Mouse (Mus musculus) B cell, adult 2 months (primary cell): ENCODE measurements at regions not wholly inside any gene's neighbourhood (a gene's known extent, or its start where the extent isn't known, plus 50 kb on each side); places are given as distances from the start of the nearest gene placed in this dataset.

Experiments used
- DNase-seq, 2 experiments: peaks; one replicate each; pipeline ENCODE4 v3.0.0; 2022

DNA sequence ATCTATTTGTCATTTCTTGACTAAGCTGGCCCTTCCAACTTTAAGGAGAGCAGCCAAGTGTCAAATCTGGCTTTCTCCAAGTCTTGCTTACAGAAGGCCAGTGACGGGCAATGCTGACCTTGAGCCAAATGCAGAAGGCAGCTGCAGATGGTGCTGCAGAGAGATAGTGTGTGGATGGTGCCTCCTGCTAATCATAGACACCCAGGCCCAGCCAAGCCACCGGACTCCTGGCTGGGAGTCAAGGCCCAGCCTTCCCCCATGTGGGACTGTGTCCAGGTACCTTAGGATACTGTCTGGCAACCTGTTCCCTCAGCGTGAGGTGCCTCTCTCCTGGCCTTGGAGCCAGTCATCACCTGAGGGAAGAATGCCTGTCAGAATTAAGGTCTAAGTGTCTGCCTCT, 319.3 kb downstream of the En1 start:
- no peak for DNase-seq

GRCm38 (mm10) chr1:120925271-120925670, 323.1 kb downstream of the En1 start:
- no peak for DNase-seq

- no peak for DNase-seq
Observed at GRCm38 (mm10) chr1:120930141-120930540, 327.9 kb downstream of the En1 start.

DNA sequence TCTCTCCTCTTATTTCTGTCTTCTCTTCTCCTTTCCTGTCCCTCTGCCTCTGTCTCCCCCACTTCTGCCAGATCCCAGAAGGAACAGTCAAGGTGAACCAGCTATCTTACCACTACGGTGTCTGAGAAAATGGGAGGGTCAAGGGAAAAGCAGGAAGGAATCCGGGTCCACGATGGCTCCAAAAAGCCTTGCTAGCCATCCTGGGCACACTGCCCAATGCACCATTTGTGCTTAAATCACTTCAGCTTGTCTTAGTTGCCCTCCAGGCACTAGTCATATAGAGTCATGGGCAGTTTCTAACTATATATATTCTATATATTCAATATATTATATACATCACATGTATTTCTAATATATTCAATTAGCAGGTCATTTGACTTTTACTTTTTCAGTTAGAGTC, 333.1 kb downstream of the En1 start:
- DNase-seq: no peak

GRCm38 (mm10) chr1:120943711-120944110, 341.5 kb downstream of the En1 start:
- no peak for DNase-seq

GRCm38 (mm10) chr1:120946349-120946748, 344.1 kb downstream of the En1 start:
- DNase-seq: no peak

GRCm38 (mm10) chr1:120961235-120961634, 359.0 kb downstream of the En1 start:
- no peak for DNase-seq

DNA sequence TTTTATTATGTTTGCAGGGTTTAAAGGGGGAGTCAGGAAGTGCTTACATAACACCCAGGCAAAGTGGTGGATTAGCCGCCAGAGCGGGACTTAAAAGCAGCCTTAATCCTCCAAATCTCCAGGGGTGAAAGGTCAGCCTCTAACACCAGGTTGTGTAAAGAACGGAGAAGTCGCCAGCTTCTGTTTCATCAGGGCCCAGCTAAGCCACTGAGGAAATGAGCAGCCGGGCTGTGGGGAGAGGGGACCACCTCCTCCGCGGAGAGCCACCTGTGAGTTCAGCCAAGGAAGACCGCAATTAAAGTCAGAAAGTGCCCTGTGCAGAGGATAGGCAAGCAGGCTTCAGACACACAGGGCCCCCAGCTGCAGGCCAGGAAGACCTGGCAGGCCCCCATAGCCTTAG, 359.8 kb downstream of the En1 start:
- no peak for DNase-seq

DNA sequence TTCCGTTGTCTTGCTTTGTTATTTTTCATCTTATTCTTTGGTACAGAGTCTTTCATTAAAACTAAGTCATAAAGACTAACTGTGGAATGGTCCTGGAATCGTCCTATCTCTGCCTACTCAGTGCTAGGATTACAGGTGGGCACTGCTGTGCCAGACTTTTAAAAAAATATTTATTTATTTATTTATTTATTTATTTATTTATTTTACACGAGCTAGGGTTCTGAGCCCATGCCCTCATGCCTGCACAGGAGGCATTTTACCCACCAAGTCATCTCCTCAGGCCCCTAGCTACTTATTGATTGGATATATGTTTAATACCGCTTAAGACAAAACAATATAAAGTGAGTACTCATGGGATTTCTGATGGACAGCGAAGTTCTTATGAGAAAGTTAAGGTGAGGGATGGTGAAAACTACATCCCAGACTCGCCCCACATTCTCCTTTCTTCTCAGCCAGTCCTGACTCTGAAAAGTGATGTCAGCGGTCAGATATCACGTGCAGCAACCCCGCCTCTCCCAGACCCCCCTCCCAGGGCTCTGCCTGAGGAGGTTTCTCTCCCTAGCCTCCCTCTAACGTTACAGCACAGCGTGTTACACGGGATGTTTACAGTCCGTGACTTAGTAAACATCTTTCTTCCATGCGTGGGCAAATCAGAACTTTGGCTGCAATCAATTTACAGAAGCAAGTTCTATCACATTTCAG, 361.4 kb downstream of the En1 start:
- DNase-seq: no peak

GRCm38 (mm10) chr1:120964179-120964517, 361.9 kb downstream of the En1 start:
- no peak for DNase-seq

- no peak for DNase-seq
Observed at GRCm38 (mm10) chr1:120966132-120966531, 363.9 kb downstream of the En1 start.

DNA sequence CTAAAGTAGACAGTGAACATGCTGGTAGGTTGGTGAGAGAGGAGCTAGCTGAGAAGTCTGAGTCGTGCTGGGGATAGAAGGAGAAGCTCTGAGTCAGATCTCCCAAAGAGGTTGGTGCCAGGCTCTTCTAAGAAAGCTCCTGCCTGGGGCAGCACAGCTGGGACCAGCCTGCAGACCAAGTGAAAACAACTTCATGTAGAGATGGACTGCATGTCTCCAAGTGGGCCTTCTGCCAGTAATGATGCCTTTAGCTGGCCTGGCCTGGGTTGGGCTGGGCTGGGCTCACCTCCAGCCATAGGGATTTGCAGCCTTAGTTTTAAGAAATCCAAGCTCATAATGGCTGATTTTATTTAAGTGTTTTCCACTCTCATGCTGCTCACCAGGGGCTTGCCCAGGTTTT, 357.7 kb downstream of the Insig2 start:
- no peak for DNase-seq

- DNase-seq: no peak
Observed at GRCm38 (mm10) chr1:121004535-121004934, 327.9 kb downstream of the Insig2 start.

DNA sequence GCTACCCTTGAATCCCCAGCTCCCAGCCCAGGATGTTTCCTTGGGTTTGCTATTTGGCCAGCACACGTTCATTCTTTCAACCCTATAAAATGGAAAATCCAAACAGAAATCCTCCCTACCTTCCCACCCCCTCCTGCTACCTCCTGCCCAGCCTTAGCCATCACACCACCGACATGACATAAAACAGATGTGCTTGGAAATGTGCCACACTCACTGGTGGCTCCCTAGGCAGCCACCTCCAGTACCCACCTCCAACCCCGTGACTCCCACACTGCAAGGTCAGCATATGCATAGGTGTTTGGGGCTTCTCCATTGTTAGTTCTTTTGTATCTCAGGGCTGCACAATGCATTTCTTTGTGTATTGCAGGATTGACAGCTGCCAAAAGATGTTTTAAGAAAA, 327.2 kb downstream of the Insig2 start:
- DNase-seq: no peak

- DNase-seq: no peak
Observed at GRCm38 (mm10) chr1:121012126-121012525, 320.3 kb downstream of the Insig2 start.

GRCm38 (mm10) chr1:121013839-121014503, 318.4 kb downstream of the Insig2 start:
- no peak for DNase-seq

DNA sequence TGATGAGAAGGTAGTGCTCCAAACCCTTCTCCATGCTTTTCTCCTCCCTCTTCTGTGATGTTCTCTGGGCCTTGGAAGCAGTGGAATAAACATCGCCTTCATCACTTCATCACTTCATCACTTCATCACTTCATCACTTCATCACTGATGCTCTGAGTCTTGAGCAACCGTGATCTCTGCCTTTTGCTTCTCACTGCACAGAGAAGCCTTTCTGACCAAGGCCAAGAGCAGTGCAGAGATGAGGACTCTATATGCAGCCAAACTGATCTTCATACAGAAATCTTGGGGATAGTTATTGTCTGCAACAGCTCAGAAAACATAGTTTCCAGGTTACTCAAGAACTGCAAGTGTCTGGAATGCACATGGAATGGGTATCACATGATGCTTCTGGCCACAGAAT, 303.0 kb downstream of the Insig2 start:
- DNase-seq: no peak

GRCm38 (mm10) chr1:121034761-121035393, 297.5 kb downstream of the Insig2 start:
- no peak for DNase-seq

DNA sequence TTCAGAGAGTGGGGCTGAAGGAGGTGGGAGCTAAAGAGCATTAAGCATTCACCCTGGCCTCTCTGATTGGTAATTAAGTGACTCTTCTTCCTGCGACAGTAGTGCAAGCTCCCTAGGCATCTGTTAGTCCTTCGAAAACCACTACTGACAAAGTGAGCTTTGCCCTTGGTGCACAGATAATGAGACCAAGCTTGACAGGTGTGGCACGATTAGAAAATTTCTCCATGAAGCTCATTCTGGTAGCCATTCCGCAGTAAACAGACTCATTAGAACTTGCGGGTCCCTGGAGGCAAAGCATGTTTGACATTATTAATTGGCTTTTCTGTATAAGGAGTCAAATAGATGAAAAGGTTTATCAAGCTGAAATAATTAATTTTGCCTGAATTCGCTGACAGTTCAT, 285.8 kb downstream of the Insig2 start:
- no peak for DNase-seq

DNA sequence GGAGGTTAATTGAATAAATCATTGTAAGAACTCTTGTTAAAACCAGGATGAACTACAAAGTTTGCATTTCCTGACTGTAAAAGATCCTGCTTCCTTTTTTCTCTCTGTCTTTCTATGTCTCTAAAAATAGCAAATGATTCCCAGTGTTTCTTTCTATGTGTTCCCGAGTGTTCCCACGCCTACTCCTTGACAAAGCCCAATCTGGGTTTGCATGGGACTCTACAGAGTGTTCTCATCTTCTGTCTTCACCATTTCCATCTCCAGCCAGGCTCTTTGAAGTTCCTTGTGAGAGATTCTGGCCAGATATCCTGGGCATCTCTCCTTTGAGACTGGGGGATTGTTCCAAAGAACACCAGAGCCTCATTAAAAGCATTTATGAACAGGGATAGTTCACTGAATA, 285.0 kb downstream of the Insig2 start:
- no peak for DNase-seq

DNA sequence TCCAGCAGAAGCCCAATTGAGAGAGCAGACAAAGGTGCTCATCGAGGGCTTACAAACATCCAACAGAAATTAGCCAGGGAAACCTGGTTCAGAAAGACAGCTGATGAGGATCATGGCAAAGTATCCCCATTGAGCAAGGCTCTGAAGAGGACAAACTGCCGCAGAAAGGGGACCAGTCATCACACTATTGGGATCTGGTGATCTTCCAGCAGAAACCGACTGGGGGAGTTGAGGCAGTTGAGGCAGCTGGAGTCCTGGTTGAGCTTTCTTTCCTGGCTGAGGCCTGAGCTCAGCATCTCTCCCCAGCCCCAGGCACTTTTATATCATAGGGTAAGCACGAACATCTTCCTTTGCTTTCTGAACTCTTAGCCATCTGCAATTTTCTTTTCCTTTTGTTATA, 282.7 kb downstream of the Insig2 start:
- DNase-seq: no peak

DNA sequence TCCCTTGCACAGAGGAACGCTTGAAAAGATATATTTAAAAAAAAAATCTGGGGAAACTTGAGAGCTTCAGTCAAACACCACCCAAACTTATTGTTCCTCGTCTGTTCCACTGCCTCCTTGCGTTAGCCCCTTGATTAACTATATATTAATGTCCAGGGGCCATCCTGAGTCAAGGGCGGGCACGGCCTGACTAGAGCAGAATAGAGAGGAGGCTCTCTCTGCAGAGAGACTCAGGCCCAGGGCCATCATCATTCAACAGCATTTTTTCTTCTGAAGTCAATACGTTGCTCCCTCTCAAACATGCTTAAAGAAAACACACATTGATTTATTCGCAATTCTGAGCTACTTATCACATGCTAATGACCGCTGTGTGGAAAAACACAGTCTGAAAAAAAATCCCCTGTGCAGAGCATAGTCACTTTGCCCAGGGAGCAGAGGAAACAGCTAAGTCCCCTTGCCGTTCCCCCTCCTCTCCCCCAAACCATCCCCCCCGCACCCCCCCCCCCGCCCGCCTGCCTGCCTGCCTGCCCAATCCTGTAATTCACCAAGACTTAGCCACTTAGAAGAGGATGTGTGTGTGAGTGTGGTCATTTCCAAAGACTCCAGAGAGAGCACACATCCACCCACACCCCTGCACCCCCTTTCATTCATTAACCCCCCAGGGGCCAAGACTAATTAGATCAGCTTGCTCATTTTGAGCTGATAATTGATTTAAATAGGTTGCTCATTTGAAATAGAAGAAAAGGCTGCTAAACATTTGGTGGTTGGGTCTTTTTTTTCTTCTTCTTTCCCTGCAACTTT, 281.5 kb downstream of the Insig2 start:
- no peak for DNase-seq

- no peak for DNase-seq
Observed at GRCm38 (mm10) chr1:121051496-121052119, 280.8 kb downstream of the Insig2 start.
